Mouse (Mus musculus) embryonic facial prominence, embryonic 12.5 days (tissue): ENCODE data around the gene Med24. TPM values are rescaled to one million over a fixed set of nuclear protein-coding genes. Genes with fewer than 3 reads are reported as not detected.

ENCODE experiments used
- polyA plus RNA-seq: library from polyadenylated mRNA; unstranded; fragments of >200 nt; fragmentation: Nextera tagmentation; extraction: Ambion mirVana; gene quantifications from 2 replicates; pipeline ENCODE4 v1.2.1, GENCODE M21; 2016

The Med24 gene
- polyA plus RNA-seq, 1 experiment from 2014 or later, result 70.4 TPM

Other genes with a start within 250 kb of the Med24 start
- 0.24 and 0.47 TPM in 2 replicates for gene Ikzf3, start 183.4 kb downstream of the Med24 start, polyA plus RNA-seq
- not detected in 2 replicates for gene Zpbp2, start 178.3 kb downstream of the Med24 start, polyA plus RNA-seq
- gene Ormdl3, start 142.1 kb downstream of the Med24 start, polyA plus RNA-seq, result 62.8 and 64.2 TPM in 2 replicates
- not detected in 2 replicates for gene Lrrc3c, start 131.1 kb downstream of the Med24 start, polyA plus RNA-seq
- 1.1 TPM in 2 replicates for gene Gm12355, start 103.8 kb downstream of the Med24 start, polyA plus RNA-seq
- not detected in 2 replicates for gene Gsdma3, start 103.1 kb downstream of the Med24 start, polyA plus RNA-seq
- gene Gsdma2, start 82.7 kb downstream of the Med24 start, polyA plus RNA-seq, result not detected in 2 replicates
- gene Gsdma, start 65.1 kb downstream of the Med24 start, polyA plus RNA-seq, result 0.05 TPM in 1 of 2 replicates, not detected in the other
- gene Psmd3, start 46.9 kb downstream of the Med24 start, polyA plus RNA-seq, result 246 and 248 TPM in 2 replicates
- not detected in 2 replicates for gene Csf3, start 28.2 kb downstream of the Med24 start, polyA plus RNA-seq
- gene Thra, start 11.2 kb upstream of the Med24 start, polyA plus RNA-seq, result 29.1 and 34.3 TPM in 2 replicates
- 1.6 and 1.7 TPM in 2 replicates for gene Nr1d1, start 45.9 kb upstream of the Med24 start, polyA plus RNA-seq
- gene Msl1, start 66.1 kb upstream of the Med24 start, polyA plus RNA-seq, result 35.2 and 35.6 TPM in 2 replicates
- 53.9 and 54.0 TPM in 2 replicates for gene Casc3, start 75.5 kb upstream of the Med24 start, polyA plus RNA-seq
- gene Rapgefl1, start 107.3 kb upstream of the Med24 start, polyA plus RNA-seq, result 2.6 and 3.1 TPM in 2 replicates
- 5.0 TPM in 2 replicates for gene Wipf2, start 134.2 kb upstream of the Med24 start, polyA plus RNA-seq
- gene Cdc6, start 178.4 kb upstream of the Med24 start, polyA plus RNA-seq, result 33.1 and 34.7 TPM in 2 replicates
- 48.8 and 49.2 TPM in 2 replicates for gene Rara, start 198.4 kb upstream of the Med24 start, polyA plus RNA-seq